Mouse (Mus musculus) cortical plate, adult 2 months (tissue): ENCODE results near the gene Naaladl2.

Experiments used
- CTCF ChIP-seq: fragments of 200-500 bp; IDR thresholded peaks from 2 replicates; pipeline ENCODE4 v1.5.1; 2011; ENCODE audit warnings: mild to moderate bottlenecking, control low read depth, low read length; ENCODE audit not compliant: insufficient read depth; ENCODE audit errors: extremely low read depth
- POLR2A ChIP-seq: fragments of 200-500 bp; IDR thresholded peaks from 2 replicates; pipeline ENCODE4 v1.6.1; 2011; ENCODE audit warnings: mild to moderate bottlenecking, low read length, control low read depth; ENCODE audit not compliant: insufficient read depth; ENCODE audit errors: extremely low read depth

DNA sequence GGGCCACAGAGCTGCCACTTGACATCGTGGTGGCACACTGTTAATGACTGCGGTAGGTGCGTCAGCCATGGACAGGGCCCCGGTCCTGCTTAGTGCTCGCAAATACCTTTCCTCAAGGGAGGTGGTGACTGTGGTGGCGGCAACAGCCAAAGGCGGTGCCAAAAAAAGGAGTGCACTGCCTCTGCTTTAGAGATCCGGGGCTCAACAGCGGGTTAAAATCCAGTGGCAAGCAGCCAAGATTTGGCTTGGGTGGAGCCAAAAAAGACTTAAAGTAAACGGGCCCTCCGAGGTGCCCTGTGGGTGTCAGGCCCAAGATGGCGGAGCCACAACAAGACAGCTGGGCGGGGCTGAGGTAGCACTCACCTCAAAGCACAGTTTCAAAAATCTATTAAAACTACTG lies 7.7 kb upstream of the Naaladl2 start:
- TF ChIP-seq POLR2A (no peak), CTCF (no peak)
